In the genomic region with DNA sequence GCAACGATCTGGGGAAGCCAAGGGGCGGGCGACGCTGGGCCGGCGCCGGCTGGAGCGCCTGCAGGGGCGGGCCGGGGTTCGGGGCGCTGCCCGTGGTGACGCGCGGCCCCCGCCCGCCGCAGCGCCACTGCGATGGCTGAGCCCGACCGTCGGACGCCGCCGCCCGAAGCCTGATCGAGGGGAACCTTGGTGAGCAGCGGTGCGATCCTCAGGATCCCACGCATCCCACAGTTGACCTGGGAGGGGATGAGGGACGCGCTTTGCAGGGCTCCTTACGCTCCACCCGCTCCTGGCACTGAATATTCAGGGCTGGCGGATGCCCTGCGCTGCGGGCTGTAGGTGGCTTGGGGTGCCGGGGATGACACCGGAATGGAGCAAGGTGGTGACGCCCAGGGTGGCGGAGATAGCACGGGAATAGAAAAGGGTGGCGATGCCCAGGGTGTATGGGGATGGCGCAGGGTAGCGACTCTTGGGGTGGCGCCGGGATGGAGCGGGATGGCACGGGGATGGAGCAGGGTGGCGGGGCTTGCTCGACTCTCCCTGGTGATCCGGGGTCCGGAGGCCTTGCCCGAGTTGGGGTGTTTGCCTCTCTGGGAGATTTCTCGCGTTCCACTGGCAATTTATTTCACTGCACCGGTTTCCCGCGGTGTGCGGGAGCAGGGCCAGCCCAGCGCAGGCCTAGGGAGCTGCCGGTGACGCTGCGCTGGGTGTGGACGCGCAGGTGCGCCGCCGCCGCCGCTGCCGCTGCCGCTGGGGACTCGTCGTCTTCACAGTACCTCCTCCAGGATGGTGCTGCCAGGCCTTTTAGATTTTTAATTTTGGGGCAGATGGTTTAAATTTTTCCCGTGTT, we compare ENCODE assay signal across 9 mouse cellular contexts. TPM values are rescaled to one million over a fixed set of nuclear protein-coding genes. Genes with fewer than 3 reads are reported as not detected.
DNase-seq lines count a peak whose midpoint lies in the region; ATAC-seq lines count a peak whose summit lies in the region.
"Had no signal": no experiment of that assay in that cellular context is flagged by ENCODE, and none has a peak within 500 bp of the region (broad histone marks: within the 10 kb centered on the region; RNA-seq: fewer than 3 reads in every experiment).

A gene (plus strand): TSS at position 119 of the 850 bp plus-strand sequence.

- H3K27ac ChIP-seq in midbrain, embryonic 13.5 days, result no peak within 1 kb of the TSS

- peak within 1 kb of the TSS; percentile 54 for H3K4me3 ChIP-seq in midbrain, embryonic 13.5 days (replicated peaks)

- H3K9me3 ChIP-seq in midbrain, embryonic 13.5 days, result no peaks in the 10 kb centered on the region

- ATAC-seq in midbrain, embryonic 13.5 days, result peak; percentile 70
- ATAC-seq: Patski had no signal

- H3K9ac ChIP-seq in midbrain, embryonic 13.5 days (replicated peaks), result peak within 1 kb of the TSS; percentile 68

- H3K4me1 ChIP-seq in midbrain, embryonic 13.5 days (replicated peaks), result peaks cover 13% of the 10 kb centered on the region; the same call in 1 of the 2 replicates

- no peaks in the 10 kb centered on the region for H3K36me3 ChIP-seq in midbrain, embryonic 13.5 days

- peaks cover 70% of the 10 kb centered on the region for H3K27me3 ChIP-seq in midbrain, embryonic 13.5 days

- H3K4me2 ChIP-seq in midbrain, embryonic 13.5 days (replicated peaks), result peak within 1 kb of the TSS; percentile 87

- WGBS in midbrain, embryonic 13.5 days, result under 1% methylated on average over 78 of the region's 78 CpGs

- DNase-seq in layer of hippocampus, adult 11-12 months (ENCODE audit: low spot score), result peak; percentile 64
- DNase-seq in layer of hippocampus, adult 9-10 months (ENCODE audit: low spot score), result no peak
- DNase-seq in cerebellum, adult 9-10 months, result peak; percentile 75
- DNase-seq in frontal cortex, postnatal 10 days (ENCODE audit: low spot score in 2 of 2), result peak; percentile 40
- peak; percentile 56 to 62 for DNase-seq in layer of hippocampus, postnatal 10 days (ENCODE audit: low spot score in 2 of 2)
- DNase-seq in MN1 (ENCODE audit: low spot score), result no peak
- DNase-seq in ovary, adult 18-20 months (ENCODE audit: low spot score), result no peak

RNA-seq across cellular contexts. Expression of the gene that starts here (rescaled TPM):
- 10 to 100 TPM; 54.6 to 60.2 TPM for total RNA-seq in layer of hippocampus, postnatal 10 days (2021)
- 1.2 and 2.2 TPM in 2 replicates for polyA plus RNA-seq in midbrain, embryonic 13.5 days (2015; fragmentation: Nextera tagmentation; extraction: Ambion mirVana)
- polyA plus RNA-seq: Patski had no signal

Comparison
In these comparisons a context has a peak if more than half of its experiments do, and no peak if none do; other contexts are left out.
1. DNase-seq: peak in layer of hippocampus, adult 11-12 months (single experiment), cerebellum, adult 9-10 months (single experiment), frontal cortex, postnatal 10 days (2 of 2) and layer of hippocampus, postnatal 10 days (2 of 2); none in layer of hippocampus, adult 9-10 months (single experiment), MN1 (single experiment) and ovary, adult 18-20 months (single experiment).